Mouse (Mus musculus) bone marrow, adult 2 months (tissue): ENCODE data around the gene Myrf. TPM values are rescaled to one million over a fixed set of nuclear protein-coding genes. Genes with fewer than 3 reads are reported as not detected.

Experiments used
- H3K27ac ChIP-seq: fragments of 200-500 bp; 2 replicates; pipeline ENCODE4 v1.5.1; 2012; ENCODE audit warnings: low read depth, mild to moderate bottlenecking, control low read depth, inconsistent platforms, low read length; ENCODE audit not compliant: control insufficient read depth, poor library complexity, insufficient read depth
- H3K4me1 ChIP-seq: fragments of 200-500 bp; 2 replicates; pipeline ENCODE4 v1.6.1; 2011; ENCODE audit warnings: low read length; ENCODE audit not compliant: control insufficient read depth, insufficient read depth
- H3K4me3 ChIP-seq: fragments of 200-500 bp; replicated peaks from 2 replicates; pipeline ENCODE3; 2011; ENCODE audit warnings: mild to moderate bottlenecking, low read depth, low read length, control low read depth; ENCODE audit not compliant: control insufficient read depth
- CTCF ChIP-seq: fragments of 200-500 bp; IDR thresholded peaks from 2 replicates; pipeline ENCODE4 v1.5.1; 2011; ENCODE audit warnings: low read length, control low read depth; ENCODE audit not compliant: control insufficient read depth, insufficient read depth
- POLR2A ChIP-seq: fragments of 200-500 bp; IDR thresholded peaks from 2 replicates; pipeline ENCODE4 v1.6.1; 2011; ENCODE audit warnings: low read depth, mild to moderate bottlenecking, control low read depth, low read length, borderline replicate concordance; ENCODE audit not compliant: control insufficient read depth
- WGBS: fragments of 180-500 bp; shearing (Covaris S2); methylation state at CpG from one replicate; pipeline ENCODE4 v1.1.7; 2018; 5-methylcytosine and 5-hydroxymethylcytosine counted together
- polyA plus RNA-seq: library from polyadenylated mRNA; stranded (reverse); fragments of >200 nt; gene quantifications from 2 replicates; pipeline ENCODE4 v1.2.4, GENCODE M21; 2011; ENCODE audit warnings: low replicate concordance; ENCODE audit not compliant: missing spikeins, insufficient read depth, insufficient read length

The Myrf gene
- polyA plus RNA-seq, 1 experiment, result 0.35 TPM

DNA sequence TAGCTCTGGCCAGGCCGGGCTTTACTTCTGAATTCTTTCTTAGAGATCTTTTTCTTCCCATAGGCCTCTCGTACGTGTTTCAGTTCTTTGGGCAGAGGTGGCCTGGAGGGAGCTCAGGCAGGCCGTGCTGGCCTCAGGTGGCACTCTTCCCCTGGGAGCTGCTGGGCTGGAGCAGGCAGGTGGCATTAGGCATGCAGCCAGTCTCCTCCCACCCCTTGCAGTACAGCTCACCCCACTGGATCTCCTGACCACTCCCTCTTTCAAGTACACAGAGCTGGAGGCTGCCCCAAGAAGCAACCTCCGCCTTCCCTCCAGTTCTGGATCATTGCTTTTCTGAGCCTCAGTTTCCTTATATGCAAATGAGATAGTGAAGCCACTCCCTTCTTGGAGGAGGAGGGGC is 37.2 kb upstream of the Myrf start:
- WGBS, result 67% methylated on average over 5 of the region's 5 CpGs
- H3K27ac ChIP-seq, result no peak overlapping the region
- H3K4me1 ChIP-seq, result no peaks in the 10 kb centered on the region; the same call in none of the 2 replicates
- no peak overlapping the region for H3K4me3 ChIP-seq
- no peak for TF ChIP-seq CTCF
- TF ChIP-seq POLR2A, result no peak

DNA sequence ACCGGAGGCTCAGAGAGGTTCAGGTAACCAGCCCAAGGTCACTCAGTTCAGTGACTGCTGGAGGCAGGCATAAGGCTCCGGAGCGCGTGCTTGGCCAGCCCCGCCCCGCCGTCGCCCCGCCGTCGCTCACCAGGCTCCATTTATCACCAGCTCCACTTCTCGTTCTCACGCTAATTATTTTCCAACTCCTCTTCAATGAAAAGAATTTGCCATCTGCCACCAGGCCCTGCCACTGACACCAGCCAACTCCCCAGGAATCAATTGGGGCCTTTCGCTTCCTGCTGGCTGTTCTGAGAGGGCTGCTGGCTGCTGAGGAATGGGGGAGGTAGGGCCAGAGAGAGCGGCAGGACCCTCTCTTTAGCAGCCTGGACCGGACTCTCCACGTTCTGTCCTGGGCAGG is 36.8 kb upstream of the Myrf start:
- no peak for TF ChIP-seq CTCF
- TF ChIP-seq POLR2A, result no peak
- no peaks in the 10 kb centered on the region; the same call in none of the 2 replicates for H3K4me1 ChIP-seq
- H3K4me3 ChIP-seq, result no peak overlapping the region
- WGBS, result 17% methylated on average over 17 of the region's 17 CpGs
- no peak overlapping the region for H3K27ac ChIP-seq

DNA sequence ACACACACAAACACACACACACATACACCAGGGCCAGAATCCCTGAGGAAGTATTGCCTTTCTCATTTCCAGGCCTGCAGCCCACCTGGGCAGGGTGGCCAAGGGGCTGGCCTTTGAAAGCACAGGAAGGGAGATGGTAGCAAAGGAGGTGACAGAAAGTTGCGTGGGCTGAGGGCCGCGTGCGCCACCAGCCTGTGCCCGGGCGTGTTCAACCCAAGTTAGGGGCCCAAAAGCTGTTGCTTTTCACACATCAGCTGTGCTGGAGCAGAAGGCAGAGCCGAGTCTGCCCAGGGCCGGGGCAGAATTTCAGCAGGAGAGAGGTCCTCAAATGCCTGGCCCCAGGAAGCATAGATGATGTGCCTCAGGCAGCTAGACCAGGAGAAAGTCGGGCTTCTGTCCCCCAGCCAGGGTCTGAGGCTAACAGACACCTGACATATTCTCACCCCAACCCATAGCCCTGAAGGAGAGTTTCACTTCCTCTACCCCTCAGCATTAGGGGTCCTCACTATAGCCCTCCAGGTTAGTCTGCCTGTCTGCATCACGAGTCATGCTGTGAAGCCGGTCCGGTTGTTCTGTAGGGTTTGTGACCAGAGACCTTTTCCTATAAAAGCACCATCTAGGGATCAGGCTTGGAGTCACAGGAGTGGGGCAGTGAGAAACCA is 36.1 kb upstream of the Myrf start:
- Histone ChIP-seq H3K4me3 (no peak overlapping the region), H3K27ac (no peak overlapping the region; the same call in 1 of the 2 replicates), H3K4me1 (no peaks in the 10 kb centered on the region; the same call in none of the 2 replicates)
- no peak for TF ChIP-seq POLR2A
- TF ChIP-seq CTCF, result no peak
- 70% methylated on average over 12 of the region's 12 CpGs for WGBS

DNA sequence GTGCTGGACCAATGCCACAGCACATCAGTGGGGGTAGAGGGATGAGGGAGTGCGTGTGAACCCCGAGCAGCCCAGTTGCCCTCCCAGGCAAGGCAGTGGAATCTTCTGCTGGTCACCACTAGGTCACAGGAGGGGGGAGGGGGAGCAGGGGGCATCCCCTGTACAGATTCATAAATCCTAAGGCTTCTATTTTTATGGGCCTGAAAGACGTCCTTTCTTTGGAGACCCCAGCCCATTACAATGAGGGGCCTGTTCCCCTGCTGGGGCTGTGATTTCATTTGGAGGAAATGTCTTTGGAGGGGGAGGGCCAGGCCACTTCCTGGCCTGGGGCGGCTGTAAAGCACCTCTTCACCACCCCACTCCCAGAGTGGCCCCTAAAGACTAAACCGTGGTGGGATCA is 33.5 kb upstream of the Myrf start:
- no peak overlapping the region for H3K4me3 ChIP-seq
- TF ChIP-seq CTCF (no peak), POLR2A (no peak)
- H3K4me1 ChIP-seq, result no peaks in the 10 kb centered on the region; the same call in none of the 2 replicates
- no peak overlapping the region for H3K27ac ChIP-seq
- WGBS, result 73% methylated on average over 5 of the region's 5 CpGs

DNA sequence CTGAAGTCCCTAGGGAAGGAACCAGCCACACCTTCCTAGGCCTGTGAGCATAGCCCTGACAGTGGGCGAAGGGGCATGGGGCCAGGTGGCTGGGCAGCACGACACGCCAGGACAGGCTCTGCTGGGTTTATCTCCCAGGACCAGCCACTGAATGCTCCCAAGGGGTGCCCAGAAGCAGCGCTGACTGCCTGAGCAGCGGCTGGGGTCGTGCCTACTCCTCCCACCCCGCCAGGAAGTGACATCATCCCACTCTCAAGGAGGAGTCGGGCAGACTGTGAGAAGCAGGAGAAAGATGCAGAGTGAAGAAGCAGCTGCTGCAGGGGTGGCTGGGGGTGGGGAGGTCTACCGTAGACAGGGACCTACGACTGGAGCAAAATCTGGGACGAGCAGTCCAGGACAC is 32.2 kb upstream of the Myrf start:
- TF ChIP-seq POLR2A, result no peak
- no peak for TF ChIP-seq CTCF
- no peak overlapping the region for H3K4me3 ChIP-seq
- 24% methylated on average over 11 of the region's 11 CpGs for WGBS
- H3K4me1 ChIP-seq, result no peaks in the 10 kb centered on the region; the same call in none of the 2 replicates
- H3K27ac ChIP-seq, result no peak overlapping the region

DNA sequence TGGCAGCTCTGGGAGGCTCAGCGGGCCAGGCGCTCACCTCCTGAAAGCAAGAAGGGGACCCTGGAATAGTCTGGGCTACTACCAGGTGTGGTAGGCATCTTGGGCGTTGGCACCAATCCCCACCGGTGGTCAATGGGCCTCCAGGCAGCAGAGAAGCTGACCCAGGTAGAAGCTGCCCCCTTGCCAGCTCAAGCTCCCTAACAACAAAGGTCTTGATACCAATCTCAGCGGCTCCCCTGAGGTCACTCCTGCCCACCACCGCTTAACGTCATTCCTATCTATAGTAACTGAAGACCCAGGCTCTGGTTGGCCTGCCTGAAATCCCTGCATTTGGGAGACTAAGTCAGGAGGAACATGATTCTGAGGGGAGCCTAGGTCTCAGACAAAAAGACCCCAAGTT is 31.0 kb upstream of the Myrf start:
- Histone ChIP-seq H3K27ac (no peak overlapping the region), H3K4me3 (no peak overlapping the region), H3K4me1 (no peaks in the 10 kb centered on the region; the same call in none of the 2 replicates)
- 86% methylated on average over 7 of the region's 7 CpGs for WGBS
- TF ChIP-seq CTCF (no peak), POLR2A (no peak)

DNA sequence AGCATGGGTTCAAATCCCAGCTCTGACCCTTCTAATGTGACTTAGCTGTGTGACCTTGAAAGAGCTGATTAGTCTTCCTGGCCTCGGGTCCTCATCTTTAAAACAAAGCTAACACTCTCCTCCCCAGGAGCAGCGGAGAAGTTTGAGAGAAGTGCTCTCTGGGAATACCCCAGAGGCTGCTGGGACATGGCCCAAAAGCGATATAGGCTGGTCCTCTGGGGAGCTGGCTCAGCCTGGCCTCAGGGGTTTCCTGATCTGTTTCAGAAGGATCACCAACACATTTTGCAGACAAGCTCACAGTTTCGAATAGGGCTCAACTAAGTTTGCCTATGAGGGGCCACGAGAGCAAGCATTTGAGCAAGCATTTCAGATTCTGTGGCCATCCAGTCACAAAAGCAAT is 29.8 kb upstream of the Myrf start:
- H3K4me3 ChIP-seq, result no peak overlapping the region
- TF ChIP-seq POLR2A (no peak), CTCF (no peak)
- no peaks in the 10 kb centered on the region; the same call in none of the 2 replicates for H3K4me1 ChIP-seq
- WGBS, result 72% methylated on average over 5 of the region's 5 CpGs
- H3K27ac ChIP-seq, result no peak overlapping the region

DNA sequence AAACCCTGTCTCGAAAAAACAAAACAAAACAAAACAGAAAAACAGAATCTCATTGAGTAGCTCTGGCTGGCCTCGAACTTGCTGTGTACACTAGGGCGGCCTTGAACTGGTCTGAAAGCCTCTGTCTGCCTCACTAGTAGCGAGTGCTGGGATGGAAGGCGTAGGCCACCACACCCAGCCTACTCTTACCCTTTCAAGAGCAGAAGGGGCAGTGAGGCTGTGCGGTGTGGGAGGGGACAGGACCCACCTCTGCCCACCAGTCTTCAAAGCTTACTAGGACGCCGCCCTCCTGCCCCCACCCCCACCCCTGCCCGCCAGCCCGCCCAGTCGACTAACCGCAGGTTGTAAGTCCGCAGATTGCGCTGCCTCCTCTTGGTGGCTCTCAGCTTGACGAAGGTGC is 28.3 kb upstream of the Myrf start:
- Histone ChIP-seq H3K4me3 (no peak overlapping the region), H3K4me1 (no peaks in the 10 kb centered on the region; the same call in none of the 2 replicates), H3K27ac (no peak overlapping the region)
- TF ChIP-seq CTCF (no peak), POLR2A (no peak)
- 87% methylated on average over 15 of the region's 15 CpGs for WGBS
